Mouse (Mus musculus) layer of hippocampus, adult 8-10 months (tissue): ENCODE data around the gene Dctn1. TPM values are rescaled to one million over a fixed set of nuclear protein-coding genes. Genes with fewer than 3 reads are reported as not detected.

Source experiments
- DNase-seq, 2 experiments: peaks; one replicate each; pipeline ENCODE4 v3.0.0; 2022; ENCODE audit warnings: low spot score in 2 of 2
- total RNA-seq, 4 experiments: library from RNA; stranded (reverse); gene quantifications; 2 replicates each; pipeline ENCODE4 v1.2.4; 2022

Gene Dctn1
- total RNA-seq, 4 experiments from 2014 or later: 363 to 385 (median 379) TPM

DNA sequence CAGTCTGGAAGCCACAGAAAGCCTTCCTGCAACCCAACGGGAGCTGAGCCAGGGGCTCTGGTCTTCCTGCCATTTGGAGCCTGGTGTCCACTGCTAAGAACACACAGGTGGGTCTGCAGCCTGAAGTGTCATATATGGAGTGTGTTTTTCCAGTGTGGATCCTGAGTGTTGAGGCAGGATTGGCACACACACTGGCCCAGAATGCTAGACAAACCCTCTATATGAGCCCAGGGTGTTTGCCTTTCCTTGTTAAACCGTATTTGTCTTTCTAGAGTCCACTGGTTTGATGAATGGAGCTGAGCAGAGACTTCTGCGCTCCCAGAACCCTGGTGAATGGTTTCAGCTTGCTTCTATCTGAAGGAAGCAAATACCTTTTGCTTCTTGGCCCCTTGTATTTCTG, 54.1 kb downstream of the Dctn1 start, which contains the start of gene Slc4a5:
Gene Slc4a5, plus strand, starts transcription at position 15 of the 400 bp plus-strand sequence.
- DNase-seq: no peak

DNA sequence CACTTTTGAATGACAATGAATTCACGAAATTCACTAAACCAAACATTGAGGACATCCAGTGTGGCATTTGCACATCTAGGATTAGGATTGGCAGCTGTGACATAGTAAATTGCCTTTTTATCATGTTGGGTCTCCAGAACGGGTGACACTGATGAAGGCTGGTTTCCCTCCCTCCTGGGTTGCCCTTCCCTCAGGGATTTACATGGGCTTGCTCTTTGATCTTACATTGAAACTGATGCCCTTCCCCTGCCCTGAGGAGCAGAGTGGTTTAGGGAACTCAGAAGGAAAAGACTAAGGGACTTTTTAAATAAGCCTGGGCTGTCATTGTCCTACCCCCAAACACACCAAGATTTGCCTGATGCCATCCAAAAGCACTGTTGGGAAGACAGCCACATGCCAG, 65.8 kb downstream of the Dctn1 start:
- no peak for DNase-seq

- no peak for DNase-seq
Measured at GRCm38 (mm10) chr6:83233306-83233705, 67.6 kb downstream of the Dctn1 start.

- no peak for DNase-seq
Measured at GRCm38 (mm10) chr6:83234280-83234741, 68.6 kb downstream of the Dctn1 start.

DNA sequence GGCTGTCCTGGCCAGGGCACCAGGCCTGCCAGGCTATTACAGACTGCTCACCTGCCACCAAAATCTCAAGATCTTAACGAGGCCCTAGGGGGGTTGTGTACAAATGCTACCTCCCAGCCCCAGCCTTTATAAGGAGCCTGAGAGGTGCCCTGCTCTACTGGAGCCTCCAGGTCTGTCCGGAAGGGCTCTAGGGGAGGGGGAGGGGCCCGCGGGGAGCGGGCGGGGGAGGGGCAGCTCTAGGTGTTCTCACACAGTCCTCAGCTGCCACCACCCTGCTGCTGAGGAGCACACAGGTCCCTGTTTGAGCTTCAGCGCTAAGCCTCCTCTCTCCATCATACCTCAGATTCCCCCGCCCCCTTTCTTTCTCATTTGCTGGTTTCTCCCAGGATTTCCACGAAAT, 71.4 kb downstream of the Dctn1 start:
- DNase-seq: no peak

- DNase-seq: no peak
Measured at GRCm38 (mm10) chr6:83244422-83245061, 78.8 kb downstream of the Dctn1 start.

DNA sequence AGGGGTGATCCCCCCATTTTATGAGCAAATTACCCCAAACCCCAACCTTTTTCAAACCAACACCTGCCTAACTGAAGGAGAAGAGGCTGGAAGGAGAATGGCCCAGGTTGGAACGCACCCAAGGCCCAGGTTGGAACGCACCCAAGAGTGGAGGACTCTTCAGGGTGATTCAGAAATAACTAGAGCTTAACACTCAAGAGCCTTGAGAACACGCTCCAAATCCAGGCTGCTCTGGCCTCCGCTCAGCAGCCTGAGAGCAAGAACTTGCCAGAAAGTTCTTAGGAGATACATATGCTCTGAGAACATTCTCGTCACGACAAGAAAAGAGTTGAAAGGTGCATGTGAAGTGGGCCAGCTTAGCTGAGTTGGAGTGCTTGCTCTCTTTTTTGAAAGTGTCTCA, 79.4 kb downstream of the Dctn1 start:
- DNase-seq: no peak

DNA sequence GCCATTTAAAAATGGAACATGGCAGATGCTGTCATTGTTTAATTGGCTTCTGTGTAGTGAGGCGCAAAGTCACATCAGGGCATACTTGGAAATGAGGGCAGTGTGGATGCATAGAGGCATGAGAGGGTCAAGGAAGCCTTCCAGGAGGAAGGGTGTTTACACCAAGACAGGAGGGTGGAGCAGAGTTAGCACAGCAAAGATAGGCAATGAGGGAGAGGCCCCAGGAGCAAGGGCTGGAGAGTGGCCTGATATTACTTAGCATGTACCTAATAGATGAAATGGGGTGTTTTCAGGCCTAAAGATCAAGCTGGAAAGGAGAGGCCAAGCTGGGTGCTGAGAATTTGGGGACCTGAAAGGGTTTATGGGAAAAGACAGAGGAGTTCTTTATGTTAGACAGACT, 80.3 kb downstream of the Dctn1 start:
- no peak for DNase-seq

DNA sequence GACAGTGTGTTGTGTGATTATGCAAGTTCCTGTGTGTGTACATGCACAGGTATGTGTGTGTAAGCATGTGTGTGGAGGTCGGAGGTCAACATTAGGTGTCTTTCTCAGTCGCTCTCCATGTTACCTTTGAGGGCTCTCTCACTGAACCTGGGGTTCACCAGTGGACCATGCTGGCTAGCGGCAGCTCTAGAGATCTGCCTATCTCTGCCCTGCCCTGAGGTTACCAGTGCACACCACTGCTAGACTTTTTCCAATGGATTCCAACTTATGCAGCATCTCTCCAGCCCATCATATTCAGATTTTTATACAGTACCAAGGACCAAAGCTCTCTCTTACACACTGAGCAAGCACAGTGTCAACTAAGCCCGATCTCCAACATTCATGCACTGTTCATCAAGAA, 81.0 kb downstream of the Dctn1 start:
- DNase-seq: no peak

DNA sequence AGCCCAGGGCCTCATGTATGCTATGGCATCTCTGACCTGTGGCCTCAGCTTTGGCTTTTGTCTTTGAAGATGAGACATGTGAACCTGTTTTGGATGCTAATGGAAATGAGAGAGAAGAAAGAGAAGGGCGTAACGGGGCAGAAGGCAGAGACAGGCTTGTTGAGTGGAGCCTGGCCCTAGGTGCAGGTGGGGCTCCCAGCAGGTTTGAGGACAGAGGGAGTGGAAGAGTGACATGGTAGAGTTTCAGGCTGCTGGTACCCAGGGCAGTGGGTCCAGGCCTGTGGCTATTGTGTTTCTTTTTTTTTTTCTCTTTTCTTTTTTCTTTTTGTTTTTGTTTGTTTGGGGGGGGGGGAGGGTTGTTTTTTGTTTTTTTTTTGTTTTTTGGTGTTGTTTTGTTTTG, 81.4 kb downstream of the Dctn1 start:
- DNase-seq: no peak

Other genes with a start within 250 kb of the Dctn1 start
- gene Sema4f, start 226.2 kb upstream of the Dctn1 start, total RNA-seq: 10 to 100 TPM; 33.5 to 44.9 (median 40.1) TPM
- under 1 TPM in 2 of 4 experiments, not detected in 2; 0.18 to 0.23 TPM for gene M1ap, start 219.0 kb upstream of the Dctn1 start, total RNA-seq
- gene Dok1, start 132.4 kb upstream of the Dctn1 start, total RNA-seq: 1 to 10 TPM; 3.3 to 7.4 (median 5.0) TPM
- 1 to 10 TPM; 2.5 to 4.7 (median 3.2) TPM for gene Loxl3, start 131.7 kb upstream of the Dctn1 start, total RNA-seq
- 100 to 1,000 TPM; 123 to 153 (median 136) TPM for gene Aup1, start 111.4 kb upstream of the Dctn1 start, total RNA-seq
- 10 to 100 TPM; 50.0 to 60.6 (median 51.8) TPM for gene Htra2, start 110.6 kb upstream of the Dctn1 start, total RNA-seq
- 1 to 10 TPM in 3 of 4 experiments, under 1 TPM in 1; 0.41 to 2.1 (median 1.5) TPM for gene Dqx1, start 108.1 kb upstream of the Dctn1 start, total RNA-seq
- not detected for gene Tlx2, start 95.6 kb upstream of the Dctn1 start, total RNA-seq
- gene Pcgf1, start 88.1 kb upstream of the Dctn1 start, total RNA-seq: 10 to 100 TPM; 32.0 to 37.0 (median 34.0) TPM
- 1 to 10 TPM in 1 of 4 experiments, under 1 TPM in 2, not detected in 1; 0.54 to 1.5 (median 0.68) TPM for gene Lbx2, start 79.6 kb upstream of the Dctn1 start, total RNA-seq
- 10 to 100 TPM in 1 of 4 experiments, 1 to 10 TPM in 3; 6.6 to 13.8 (median 8.9) TPM for gene Ccdc142, start 64.3 kb upstream of the Dctn1 start, total RNA-seq
- 1 to 10 TPM; 7.5 to 9.1 (median 8.5) TPM for gene Gm42688, start 64.3 kb upstream of the Dctn1 start, total RNA-seq
- 10 to 100 TPM; 52.2 to 63.0 (median 61.9) TPM for gene Mrpl53, start 56.9 kb upstream of the Dctn1 start, total RNA-seq
- 10 to 100 TPM; 23.7 to 30.1 (median 28.2) TPM for gene Mogs, start 50.4 kb upstream of the Dctn1 start, total RNA-seq
- gene Wbp1, start 44.4 kb upstream of the Dctn1 start, total RNA-seq: 10 to 100 TPM; 47.2 to 57.7 (median 52.1) TPM
- 10 to 100 TPM; 20.6 to 29.8 (median 26.7) TPM for gene Ino80b, start 40.5 kb upstream of the Dctn1 start, total RNA-seq
- gene Rtkn, start 30.5 kb upstream of the Dctn1 start, total RNA-seq: 10 to 100 TPM; 75.6 to 85.0 (median 80.3) TPM
- gene Wdr54, start 9.5 kb upstream of the Dctn1 start, total RNA-seq: 10 to 100 TPM; 23.4 to 27.5 (median 26.9) TPM
- gene 1700003E16Rik, start 9.5 kb upstream of the Dctn1 start, total RNA-seq: 10 to 100 TPM; 21.2 to 23.8 (median 22.7) TPM
- gene Slc4a5, start 53.9 kb downstream of the Dctn1 start, total RNA-seq: 1 to 10 TPM in 2 of 4 experiments, under 1 TPM in 2; 0.21 to 1.5 (median 0.78) TPM
- 10 to 100 TPM in 1 of 4 experiments, 1 to 10 TPM in 3; 5.7 to 10.6 (median 9.5) TPM for gene Mthfd2, start 160.0 kb downstream of the Dctn1 start, total RNA-seq
- 10 to 100 TPM; 20.5 to 31.0 (median 26.1) TPM for gene Mob1a, start 160.1 kb downstream of the Dctn1 start, total RNA-seq
- gene Bola3, start 183.2 kb downstream of the Dctn1 start, total RNA-seq: 10 to 100 TPM; 33.5 to 55.4 (median 42.2) TPM